Mouse (Mus musculus): ENCODE data around the gene Selenon. TPM values are rescaled to one million over a fixed set of nuclear protein-coding genes. Genes with fewer than 3 reads are reported as not detected.

Selenon gene
- polyA plus RNA-seq, 1 experiment = 1.4 TPM

DNA sequence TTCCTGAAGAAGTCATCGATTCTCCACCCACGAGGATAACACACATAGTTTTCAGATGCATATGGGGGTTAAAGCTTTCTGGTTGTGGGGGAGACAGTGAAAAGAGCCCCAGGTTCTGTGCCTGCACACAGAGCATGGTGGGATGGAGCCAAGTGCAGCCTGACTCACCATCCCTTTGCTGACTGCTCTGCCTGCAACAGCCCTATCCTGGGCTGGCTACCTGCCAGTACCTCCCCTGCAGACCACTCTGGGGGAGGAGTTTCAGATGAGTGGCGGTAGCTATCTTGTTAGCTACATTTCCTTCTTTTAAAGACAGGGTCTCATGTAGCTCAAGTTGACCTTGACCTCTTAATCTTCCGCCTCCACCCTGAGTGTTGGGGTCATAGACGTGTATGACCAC lies 26.4 kb upstream of the Selenon start:
- no peaks in the 10 kb centered on the region for H3K27me3 ChIP-seq (ENCODE audit: control insufficient read depth, insufficient read depth, low read length)
- H3K36me3 ChIP-seq (ENCODE audit: control insufficient read depth, insufficient read depth, low read length) = no peaks in the 10 kb centered on the region
- no peak for TF ChIP-seq POLR2A (IDR thresholded peaks at IDR 0.05; ENCODE audit: control insufficient read depth, low read depth, low read length)
- no peak for TF ChIP-seq CTCF (IDR thresholded peaks at IDR 0.05; ENCODE audit: control insufficient read depth, insufficient read depth, insufficient replicate concordance, low read depth, low read length)
- H3K4me1 ChIP-seq (ENCODE audit: control insufficient read depth, insufficient read depth, low read length) = peaks cover 3% of the 10 kb centered on the region; the same call in 1 of the 2 replicates
- no peak overlapping the region for H3K4me3 ChIP-seq (ENCODE audit: control insufficient read depth, low read depth, low read length)
- no peak overlapping the region for H3K27ac ChIP-seq (ENCODE audit: control insufficient read depth, insufficient read depth, low read depth, low read length)

DNA sequence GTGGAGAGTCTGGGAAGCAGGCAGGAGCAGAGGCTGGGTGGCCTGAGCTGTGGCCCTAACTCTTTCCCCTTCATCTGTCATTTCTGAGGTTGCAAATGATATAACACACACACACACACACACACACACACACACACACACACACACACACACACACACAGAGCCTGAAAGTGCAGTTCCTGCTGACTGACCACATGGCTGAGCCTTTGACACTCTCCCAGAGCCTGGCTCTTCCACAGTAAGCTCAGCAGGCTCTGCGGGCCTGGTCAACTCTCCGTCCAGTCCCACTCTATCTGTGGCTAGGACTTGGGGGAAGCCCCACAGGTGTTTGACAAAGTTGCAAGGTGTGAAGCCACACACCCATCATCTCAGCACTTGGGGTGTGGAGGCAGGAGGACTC lies 25.3 kb upstream of the Selenon start:
- H3K27me3 ChIP-seq (ENCODE audit: control insufficient read depth, insufficient read depth, low read length) = no peaks in the 10 kb centered on the region
- peaks cover 3% of the 10 kb centered on the region; the same call in 1 of the 2 replicates for H3K4me1 ChIP-seq (ENCODE audit: control insufficient read depth, insufficient read depth, low read length)
- H3K36me3 ChIP-seq (ENCODE audit: control insufficient read depth, insufficient read depth, low read length) = no peaks in the 10 kb centered on the region
- H3K4me3 ChIP-seq (ENCODE audit: control insufficient read depth, low read depth, low read length) = no peak overlapping the region
- TF ChIP-seq POLR2A (IDR thresholded peaks at IDR 0.05; ENCODE audit: control insufficient read depth, low read depth, low read length) = no peak
- TF ChIP-seq CTCF (IDR thresholded peaks at IDR 0.05; ENCODE audit: control insufficient read depth, insufficient read depth, insufficient replicate concordance, low read depth, low read length) = no peak
- H3K27ac ChIP-seq (ENCODE audit: control insufficient read depth, insufficient read depth, low read depth, low read length) = no peak overlapping the region

DNA sequence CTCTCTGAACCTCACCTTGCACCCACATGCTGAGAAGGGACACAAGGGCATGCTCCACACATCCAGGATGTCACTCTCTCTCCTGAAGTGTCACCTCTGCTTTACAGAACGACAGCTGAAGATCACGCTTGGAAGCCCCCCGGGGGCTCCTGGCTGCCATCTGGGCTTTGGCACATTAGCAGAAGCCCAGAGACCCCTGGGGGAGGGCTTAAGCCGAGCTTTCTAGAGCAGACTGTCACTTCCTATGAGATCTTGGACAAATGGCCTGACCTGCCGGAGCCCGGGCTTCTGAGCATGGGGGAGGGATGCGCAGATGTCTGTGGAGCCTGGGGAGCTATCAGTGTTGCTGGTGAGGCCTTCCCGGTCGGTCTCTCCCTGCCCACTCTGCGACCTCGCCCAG lies 23.5 kb upstream of the Selenon start:
- Histone ChIP-seq H3K27me3 (ENCODE audit: control insufficient read depth, insufficient read depth, low read length) (no peaks in the 10 kb centered on the region), H3K4me1 (ENCODE audit: control insufficient read depth, insufficient read depth, low read length) (peaks cover 3% of the 10 kb centered on the region; the same call in 1 of the 2 replicates), H3K4me3 (ENCODE audit: control insufficient read depth, low read depth, low read length) (no peak overlapping the region), H3K27ac (ENCODE audit: control insufficient read depth, insufficient read depth, low read depth, low read length) (no peak overlapping the region), H3K36me3 (ENCODE audit: control insufficient read depth, insufficient read depth, low read length) (no peaks in the 10 kb centered on the region)
- TF ChIP-seq POLR2A (IDR thresholded peaks at IDR 0.05; ENCODE audit: control insufficient read depth, low read depth, low read length) = no peak
- TF ChIP-seq CTCF (IDR thresholded peaks at IDR 0.05; ENCODE audit: control insufficient read depth, insufficient read depth, insufficient replicate concordance, low read depth, low read length) = no peak

DNA sequence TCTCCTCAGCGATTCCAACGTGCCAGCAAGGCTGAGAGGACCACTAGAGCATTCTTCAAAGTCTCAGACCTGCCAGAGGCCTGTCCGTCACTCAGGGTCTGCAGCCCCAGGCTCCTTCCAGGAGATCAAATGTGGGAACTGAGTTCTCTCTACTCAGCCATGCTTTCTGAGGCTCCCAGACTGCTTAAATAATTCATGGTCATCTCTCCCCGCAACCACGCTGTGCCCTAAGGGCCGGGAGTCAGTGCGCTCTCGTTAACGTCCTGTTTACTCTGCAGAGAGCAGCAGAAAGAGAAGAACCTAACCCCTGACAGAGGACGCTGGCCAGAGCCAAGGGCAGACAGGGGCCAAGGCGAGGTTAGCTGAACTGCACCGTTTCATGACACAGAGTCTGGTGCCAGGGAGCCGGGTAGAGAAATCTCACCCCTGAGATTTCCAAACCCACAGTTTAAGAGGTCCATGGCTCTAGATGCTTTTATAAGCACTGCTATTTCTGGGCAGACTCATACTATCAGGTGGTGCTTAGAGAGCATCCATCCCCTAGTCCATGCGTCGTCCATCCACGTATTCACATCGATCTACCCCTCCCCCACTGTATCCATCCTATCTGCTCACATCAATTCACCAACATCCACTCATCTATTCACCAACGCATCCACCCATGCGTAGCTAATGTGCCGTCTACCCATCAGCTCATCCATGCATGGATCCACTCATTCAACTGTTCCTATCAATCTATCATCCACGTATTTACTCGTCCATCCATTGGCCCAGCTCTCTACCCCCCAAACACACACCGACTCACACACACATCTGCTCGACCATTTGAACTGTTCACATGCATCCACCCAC lies 20.7 kb upstream of the Selenon start:
- Histone ChIP-seq H3K36me3 (ENCODE audit: control insufficient read depth, insufficient read depth, low read length) (no peaks in the 10 kb centered on the region), H3K27me3 (ENCODE audit: control insufficient read depth, insufficient read depth, low read length) (no peaks in the 10 kb centered on the region), H3K4me1 (ENCODE audit: control insufficient read depth, insufficient read depth, low read length) (no peaks in the 10 kb centered on the region), H3K4me3 (ENCODE audit: control insufficient read depth, low read depth, low read length) (no peak overlapping the region), H3K27ac (ENCODE audit: control insufficient read depth, insufficient read depth, low read depth, low read length) (no peak overlapping the region)
- no peak for TF ChIP-seq POLR2A (IDR thresholded peaks at IDR 0.05; ENCODE audit: control insufficient read depth, low read depth, low read length)
- TF ChIP-seq CTCF (IDR thresholded peaks at IDR 0.05; ENCODE audit: control insufficient read depth, insufficient read depth, insufficient replicate concordance, low read depth, low read length) = no peak

DNA sequence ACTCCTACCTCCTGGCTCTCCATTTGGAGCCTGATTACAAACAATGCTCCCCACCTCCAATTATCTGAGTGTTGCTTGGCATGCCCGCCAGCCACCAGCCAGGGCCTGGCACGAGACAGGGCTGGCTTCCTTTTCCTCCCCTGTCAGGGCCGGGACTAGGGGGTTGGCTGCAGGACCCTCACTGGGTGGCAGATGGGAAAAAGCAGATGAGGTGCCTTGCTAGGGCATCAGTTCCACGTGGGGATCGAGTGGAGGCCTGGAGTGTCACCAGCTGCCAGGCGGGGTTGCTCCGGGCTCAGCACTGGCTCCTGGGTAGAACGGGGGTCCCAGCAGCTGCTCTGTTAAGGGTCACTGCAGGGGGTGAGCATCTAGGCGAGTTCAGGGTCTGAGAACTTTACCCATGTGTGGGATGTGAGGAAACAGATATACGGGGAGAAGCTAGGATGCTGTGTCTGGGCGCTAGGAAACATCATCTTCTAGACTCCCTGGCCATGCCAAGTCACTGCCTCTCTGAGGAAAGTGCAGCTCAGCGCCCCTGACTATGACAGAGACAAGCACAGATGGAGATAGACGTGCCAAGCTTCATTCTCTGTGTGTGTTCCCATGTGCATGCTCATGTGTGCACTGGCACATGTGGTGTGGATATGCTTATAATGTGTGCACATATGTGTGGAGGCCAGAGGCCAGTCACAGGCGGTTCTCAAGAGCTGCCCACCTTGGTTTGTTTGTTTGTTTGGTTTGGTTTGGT lies 18.9 kb upstream of the Selenon start:
- Histone ChIP-seq H3K27me3 (ENCODE audit: control insufficient read depth, insufficient read depth, low read length) (no peaks in the 10 kb centered on the region), H3K4me3 (ENCODE audit: control insufficient read depth, low read depth, low read length) (no peak overlapping the region), H3K27ac (ENCODE audit: control insufficient read depth, insufficient read depth, low read depth, low read length) (no peak overlapping the region), H3K36me3 (ENCODE audit: control insufficient read depth, insufficient read depth, low read length) (no peaks in the 10 kb centered on the region), H3K4me1 (ENCODE audit: control insufficient read depth, insufficient read depth, low read length) (no peaks in the 10 kb centered on the region)
- TF ChIP-seq CTCF (IDR thresholded peaks at IDR 0.05; ENCODE audit: control insufficient read depth, insufficient read depth, insufficient replicate concordance, low read depth, low read length) = no peak
- no peak for TF ChIP-seq POLR2A (IDR thresholded peaks at IDR 0.05; ENCODE audit: control insufficient read depth, low read depth, low read length)

DNA sequence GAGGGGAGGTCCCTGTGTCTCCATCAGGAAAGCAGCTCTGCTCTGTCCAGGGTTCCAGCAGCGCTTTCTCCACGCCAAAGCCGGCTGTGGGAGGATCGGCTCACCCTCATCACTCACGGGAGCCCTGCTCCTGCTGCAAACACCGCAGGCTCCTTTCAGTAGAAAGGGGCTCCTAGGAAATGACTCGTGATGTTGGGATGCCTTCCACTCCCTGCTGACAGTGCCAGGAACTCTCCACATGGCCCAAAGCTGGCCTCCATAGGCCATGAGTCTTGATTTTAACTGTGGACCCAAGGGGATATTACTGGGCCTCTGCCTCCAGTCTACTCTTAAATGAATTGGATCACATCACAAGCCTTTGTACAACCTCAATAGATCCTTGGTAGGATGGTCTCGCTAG lies 17.9 kb upstream of the Selenon start:
- TF ChIP-seq POLR2A (IDR thresholded peaks at IDR 0.05; ENCODE audit: control insufficient read depth, low read depth, low read length) = no peak
- no peak for TF ChIP-seq CTCF (IDR thresholded peaks at IDR 0.05; ENCODE audit: control insufficient read depth, insufficient read depth, insufficient replicate concordance, low read depth, low read length)
- Histone ChIP-seq H3K4me3 (ENCODE audit: control insufficient read depth, low read depth, low read length) (no peak overlapping the region), H3K27me3 (ENCODE audit: control insufficient read depth, insufficient read depth, low read length) (no peaks in the 10 kb centered on the region), H3K4me1 (ENCODE audit: control insufficient read depth, insufficient read depth, low read length) (no peaks in the 10 kb centered on the region), H3K27ac (ENCODE audit: control insufficient read depth, insufficient read depth, low read depth, low read length) (no peak overlapping the region), H3K36me3 (ENCODE audit: control insufficient read depth, insufficient read depth, low read length) (no peaks in the 10 kb centered on the region)

DNA sequence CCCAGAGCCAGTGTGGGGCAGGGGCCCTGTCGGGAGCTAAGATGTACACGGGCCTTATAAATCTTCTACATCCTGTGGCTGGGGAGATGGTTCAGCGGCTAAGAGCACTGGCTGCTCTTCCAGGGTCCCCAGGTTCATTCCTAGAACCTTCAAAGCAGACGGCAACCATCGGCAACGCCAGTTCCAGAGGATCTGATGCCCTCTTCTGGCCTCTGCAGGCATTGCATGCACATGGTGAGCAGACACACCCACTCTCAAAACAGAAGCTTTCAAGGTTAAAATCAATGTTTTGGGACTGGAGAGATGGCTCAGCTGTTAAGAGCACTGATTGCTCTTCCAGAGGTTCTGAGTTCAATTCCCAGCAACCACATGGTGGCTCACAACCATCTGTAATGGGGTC lies 17.2 kb upstream of the Selenon start:
- Histone ChIP-seq H3K4me1 (ENCODE audit: control insufficient read depth, insufficient read depth, low read length) (no peaks in the 10 kb centered on the region), H3K27me3 (ENCODE audit: control insufficient read depth, insufficient read depth, low read length) (no peaks in the 10 kb centered on the region), H3K36me3 (ENCODE audit: control insufficient read depth, insufficient read depth, low read length) (no peaks in the 10 kb centered on the region), H3K4me3 (ENCODE audit: control insufficient read depth, low read depth, low read length) (no peak overlapping the region), H3K27ac (ENCODE audit: control insufficient read depth, insufficient read depth, low read depth, low read length) (no peak overlapping the region)
- TF ChIP-seq CTCF (IDR thresholded peaks at IDR 0.05; ENCODE audit: control insufficient read depth, insufficient read depth, insufficient replicate concordance, low read depth, low read length) (peak; percentile 76; the same call in 1 of the 2 replicates), POLR2A (IDR thresholded peaks at IDR 0.05; ENCODE audit: control insufficient read depth, low read depth, low read length) (no peak)

Data from testis, adult 2 months (tissue).